Mouse (Mus musculus): ENCODE results near the gene Olfr68. TPM values are rescaled to one million over a fixed set of nuclear protein-coding genes. Genes with fewer than 3 reads are reported as not detected.
A peak's percentile ranks its signal among the peaks of the same experiment; 100 is the strongest.
"Not testable (repeated sequence)": the region's sequence is repeated elsewhere in the genome, so short reads cannot be mapped to it uniquely, and the experiment has no call there.

The Olfr68 gene
- polyA plus RNA-seq, 1 experiment from 2014 or later: not detected

GRCm38 (mm10) chr7:103813152-103813551 lies 33.7 kb upstream of the Olfr68 start:
- not testable (repeated sequence) for DNase-seq (ENCODE audit: low spot score); H3K36me3 ChIP-seq (ENCODE audit: control insufficient read depth, insufficient read depth, low read length); H3K9me3 ChIP-seq (ENCODE audit: control insufficient read depth, low read length); ATAC-seq (replicated peaks; ENCODE audit: low FRiP score, low TSS enrichment, low read depth); H3K27ac ChIP-seq (ENCODE audit: low read depth); H3K9ac ChIP-seq (ENCODE audit: low read length); H3K4me2 ChIP-seq (ENCODE audit: low read length); H3K27me3 ChIP-seq (replicated peaks; ENCODE audit: control insufficient read depth, insufficient read depth, low read length); H3K4me3 ChIP-seq (ENCODE audit: low read depth, low read length); H3K4me1 ChIP-seq (replicated peaks; ENCODE audit: control insufficient read depth, insufficient read depth, low read length)
- WGBS: no CpG with 5 or more reads among the region's 3 CpGs

GRCm38 (mm10) chr7:103812174-103812573 lies 32.7 kb upstream of the Olfr68 start:
- no peak for DNase-seq (ENCODE audit: low spot score)
- no peak overlapping the region for H3K4me2 ChIP-seq (ENCODE audit: low read length)
- no peaks in the 10 kb centered on the region for H3K27me3 ChIP-seq (replicated peaks; ENCODE audit: control insufficient read depth, insufficient read depth, low read length)
- WGBS: 42% methylated on average over 1 of the region's 1 CpGs
- H3K9me3 ChIP-seq (ENCODE audit: control insufficient read depth, low read length): no peaks in the 10 kb centered on the region
- H3K4me1 ChIP-seq (replicated peaks; ENCODE audit: control insufficient read depth, insufficient read depth, low read length): no peaks in the 10 kb centered on the region
- H3K36me3 ChIP-seq (ENCODE audit: control insufficient read depth, insufficient read depth, low read length): no peaks in the 10 kb centered on the region
- H3K4me3 ChIP-seq (ENCODE audit: low read depth, low read length): no peak overlapping the region
- H3K27ac ChIP-seq (ENCODE audit: low read depth): no peak overlapping the region
- ATAC-seq (replicated peaks; ENCODE audit: low FRiP score, low TSS enrichment, low read depth): no peak
- no peak overlapping the region for H3K9ac ChIP-seq (ENCODE audit: low read length)

- H3K4me2 ChIP-seq (ENCODE audit: low read length): no peak overlapping the region
- no peak overlapping the region for H3K9ac ChIP-seq (ENCODE audit: low read length)
- no peaks in the 10 kb centered on the region for H3K27me3 ChIP-seq (replicated peaks; ENCODE audit: control insufficient read depth, insufficient read depth, low read length)
- no peak for ATAC-seq (replicated peaks; ENCODE audit: low FRiP score, low TSS enrichment, low read depth)
- no peak for DNase-seq (ENCODE audit: low spot score)
- 88% methylated on average over 1 of the region's 1 CpGs for whole genome bisulfite sequencing
- H3K9me3 ChIP-seq (ENCODE audit: control insufficient read depth, low read length): no peaks in the 10 kb centered on the region
- no peaks in the 10 kb centered on the region for H3K36me3 ChIP-seq (ENCODE audit: control insufficient read depth, insufficient read depth, low read length)
- no peaks in the 10 kb centered on the region for H3K4me1 ChIP-seq (replicated peaks; ENCODE audit: control insufficient read depth, insufficient read depth, low read length)
- no peak overlapping the region for H3K4me3 ChIP-seq (ENCODE audit: low read depth, low read length)
- no peak overlapping the region for H3K27ac ChIP-seq (ENCODE audit: low read depth)
These were observed 31.8 kb upstream of the Olfr68 start for GRCm38 (mm10) chr7:103811223-103811845.

GRCm38 (mm10) chr7:103810746-103811145 lies 31.2 kb upstream of the Olfr68 start:
- Histone ChIP-seq H3K27ac (ENCODE audit: low read depth) (no peak overlapping the region), H3K4me2 (ENCODE audit: low read length) (no peak overlapping the region), H3K4me3 (ENCODE audit: low read depth, low read length) (no peak overlapping the region), H3K9ac (ENCODE audit: low read length) (no peak overlapping the region), H3K27me3 (replicated peaks; ENCODE audit: control insufficient read depth, insufficient read depth, low read length) (no peaks in the 10 kb centered on the region), H3K4me1 (replicated peaks; ENCODE audit: control insufficient read depth, insufficient read depth, low read length) (no peaks in the 10 kb centered on the region), H3K36me3 (ENCODE audit: control insufficient read depth, insufficient read depth, low read length) (no peaks in the 10 kb centered on the region), H3K9me3 (ENCODE audit: control insufficient read depth, low read length) (no peaks in the 10 kb centered on the region)
- ATAC-seq (replicated peaks; ENCODE audit: low FRiP score, low TSS enrichment, low read depth) (no peak), DNase-seq (ENCODE audit: low spot score) (no peak)
- WGBS: 78% methylated on average over 3 of the region's 3 CpGs

- Histone ChIP-seq H3K4me3 (ENCODE audit: low read depth, low read length) (no peak overlapping the region), H3K9ac (ENCODE audit: low read length) (no peak overlapping the region), H3K9me3 (ENCODE audit: control insufficient read depth, low read length) (no peaks in the 10 kb centered on the region), H3K36me3 (ENCODE audit: control insufficient read depth, insufficient read depth, low read length) (no peaks in the 10 kb centered on the region), H3K4me2 (ENCODE audit: low read length) (no peak overlapping the region), H3K27ac (ENCODE audit: low read depth) (no peak overlapping the region), H3K4me1 (replicated peaks; ENCODE audit: control insufficient read depth, insufficient read depth, low read length) (no peaks in the 10 kb centered on the region), H3K27me3 (replicated peaks; ENCODE audit: control insufficient read depth, insufficient read depth, low read length) (no peaks in the 10 kb centered on the region)
- ATAC-seq (replicated peaks; ENCODE audit: low FRiP score, low TSS enrichment, low read depth) (no peak), DNase-seq (ENCODE audit: low spot score) (no peak)
- WGBS: 79% methylated on average over 1 of the region's 1 CpGs
These were observed 30.8 kb upstream of the Olfr68 start for GRCm38 (mm10) chr7:103810296-103810695.

GRCm38 (mm10) chr7:103809801-103810155 lies 30.3 kb upstream of the Olfr68 start:
- WGBS: 70% methylated on average over 1 of the region's 1 CpGs
- Histone ChIP-seq H3K9me3 (ENCODE audit: control insufficient read depth, low read length) (no peaks in the 10 kb centered on the region), H3K4me3 (ENCODE audit: low read depth, low read length) (no peak overlapping the region), H3K36me3 (ENCODE audit: control insufficient read depth, insufficient read depth, low read length) (no peaks in the 10 kb centered on the region), H3K9ac (ENCODE audit: low read length) (no peak overlapping the region), H3K27me3 (replicated peaks; ENCODE audit: control insufficient read depth, insufficient read depth, low read length) (no peaks in the 10 kb centered on the region), H3K4me2 (ENCODE audit: low read length) (no peak overlapping the region), H3K27ac (ENCODE audit: low read depth) (no peak overlapping the region), H3K4me1 (replicated peaks; ENCODE audit: control insufficient read depth, insufficient read depth, low read length) (no peaks in the 10 kb centered on the region)
- DNase-seq (ENCODE audit: low spot score): no peak
- ATAC-seq (replicated peaks; ENCODE audit: low FRiP score, low TSS enrichment, low read depth): no peak

- WGBS: 55% methylated on average over 5 of the region's 5 CpGs
- Histone ChIP-seq H3K27me3 (replicated peaks; ENCODE audit: control insufficient read depth, insufficient read depth, low read length) (no peaks in the 10 kb centered on the region), H3K9ac (ENCODE audit: low read length) (no peak overlapping the region), H3K9me3 (ENCODE audit: control insufficient read depth, low read length) (no peaks in the 10 kb centered on the region), H3K27ac (ENCODE audit: low read depth) (no peak overlapping the region), H3K4me1 (replicated peaks; ENCODE audit: control insufficient read depth, insufficient read depth, low read length) (no peaks in the 10 kb centered on the region), H3K4me2 (ENCODE audit: low read length) (no peak overlapping the region), H3K4me3 (ENCODE audit: low read depth, low read length) (no peak overlapping the region), H3K36me3 (ENCODE audit: control insufficient read depth, insufficient read depth, low read length) (no peaks in the 10 kb centered on the region)
- DNase-seq (ENCODE audit: low spot score) (no peak), ATAC-seq (replicated peaks; ENCODE audit: low FRiP score, low TSS enrichment, low read depth) (no peak)
These were observed 29.7 kb upstream of the Olfr68 start for GRCm38 (mm10) chr7:103808971-103809800.

GRCm38 (mm10) chr7:103808120-103808519 lies 28.6 kb upstream of the Olfr68 start:
- H3K4me2 ChIP-seq (ENCODE audit: low read length); H3K4me1 ChIP-seq (replicated peaks; ENCODE audit: control insufficient read depth, insufficient read depth, low read length); H3K27ac ChIP-seq (ENCODE audit: low read depth); H3K9me3 ChIP-seq (ENCODE audit: control insufficient read depth, low read length); H3K36me3 ChIP-seq (ENCODE audit: control insufficient read depth, insufficient read depth, low read length); H3K27me3 ChIP-seq (replicated peaks; ENCODE audit: control insufficient read depth, insufficient read depth, low read length); ATAC-seq (replicated peaks; ENCODE audit: low FRiP score, low TSS enrichment, low read depth); DNase-seq (ENCODE audit: low spot score); H3K4me3 ChIP-seq (ENCODE audit: low read depth, low read length); H3K9ac ChIP-seq (ENCODE audit: low read length): not testable (repeated sequence)
- WGBS: 72% methylated on average over 2 of the region's 2 CpGs

GRCm38 (mm10) chr7:103806856-103807255 lies 27.4 kb upstream of the Olfr68 start:
- ATAC-seq (replicated peaks; ENCODE audit: low FRiP score, low TSS enrichment, low read depth): no peak
- Histone ChIP-seq H3K4me2 (ENCODE audit: low read length) (no peak overlapping the region), H3K4me3 (ENCODE audit: low read depth, low read length) (no peak overlapping the region), H3K27me3 (replicated peaks; ENCODE audit: control insufficient read depth, insufficient read depth, low read length) (no peaks in the 10 kb centered on the region), H3K36me3 (ENCODE audit: control insufficient read depth, insufficient read depth, low read length) (no peaks in the 10 kb centered on the region), H3K9me3 (ENCODE audit: control insufficient read depth, low read length) (no peaks in the 10 kb centered on the region), H3K9ac (ENCODE audit: low read length) (no peak overlapping the region), H3K27ac (ENCODE audit: low read depth) (no peak overlapping the region), H3K4me1 (replicated peaks; ENCODE audit: control insufficient read depth, insufficient read depth, low read length) (no peaks in the 10 kb centered on the region)
- peak; percentile 51 for DNase-seq (ENCODE audit: low spot score)
- WGBS: 63% methylated on average over 1 of the region's 1 CpGs
